Mouse (Mus musculus) stomach, postnatal 0 days (tissue): ENCODE results near the gene 3110040N11Rik. TPM values are rescaled to one million over a fixed set of nuclear protein-coding genes. Genes with fewer than 3 reads are reported as not detected.

Source experiments
- ATAC-seq: fragments of 200-750 bp; cut with Nextera tagmentation; 2 replicates; pipeline ENCODE4 v1.8.0; 2017; ENCODE audit not compliant: low FRiP score, low TSS enrichment
- DNase-seq: peaks from one replicate; pipeline ENCODE4 v3.0.0-alpha.2; 2016; ENCODE audit warnings: low spot score
- H3K27ac ChIP-seq: fragments of 300-500 bp; sonication (generic); replicated peaks from 2 replicates; pipeline ENCODE4 v1.5.1; 2014; ENCODE audit warnings: mild to moderate bottlenecking, control low read depth
- H3K27me3 ChIP-seq: fragments of 300-500 bp; sonication (generic); 2 replicates; pipeline ENCODE4 v1.6.1; 2014; ENCODE audit warnings: low read length; ENCODE audit not compliant: control insufficient read depth, insufficient read depth
- H3K36me3 ChIP-seq: fragments of 300-500 bp; sonication (generic); 2 replicates; pipeline ENCODE4 v1.6.1; 2014; ENCODE audit warnings: low read length, mixed read lengths; ENCODE audit not compliant: control insufficient read depth, insufficient read depth
- H3K4me1 ChIP-seq: fragments of 300-500 bp; sonication (generic); replicated peaks from 2 replicates; pipeline ENCODE4 v1.6.1; 2014; ENCODE audit warnings: antibody characterized with exemption; ENCODE audit not compliant: control insufficient read depth, insufficient read depth
- H3K4me2 ChIP-seq: fragments of 300-500 bp; sonication (generic); replicated peaks from 2 replicates; pipeline ENCODE4 v1.6.1; 2014; ENCODE audit warnings: low read depth, mild to moderate bottlenecking, control low read depth, moderate library complexity
- H3K4me3 ChIP-seq: fragments of 300-500 bp; sonication (generic); 2 replicates; pipeline ENCODE4 v1.5.1; 2014; ENCODE audit warnings: low read depth, low read length, control low read depth
- H3K9ac ChIP-seq: fragments of 300-500 bp; sonication (generic); 2 replicates; pipeline ENCODE4 v1.6.1; 2014; ENCODE audit warnings: mild to moderate bottlenecking, low read length, control low read depth, mixed read lengths
- H3K9me3 ChIP-seq: fragments of 300-500 bp; sonication (generic); 2 replicates; pipeline ENCODE4 v1.6.1; 2016; ENCODE audit warnings: low read length; ENCODE audit not compliant: control insufficient read depth
- CTCF ChIP-seq: IDR thresholded peaks from 2 replicates; pipeline ENCODE4 v1.5.1; 2016; ENCODE audit warnings: antibody characterized with exemption, low read depth, mild to moderate bottlenecking, moderate library complexity
- EP300 ChIP-seq: optimal IDR thresholded peaks from 2 replicates; pipeline ENCODE3; 2016; ENCODE audit warnings: antibody characterized with exemption
- WGBS: fragments of 180-500 bp; shearing (Covaris S2); extraction: QIAGEN DNeasy Blood & Tissue Kit; methylation state at CpG from one replicate; pipeline ENCODE4 v1.1.7; 2014; 5-methylcytosine and 5-hydroxymethylcytosine counted together
- polyA plus RNA-seq: library from polyadenylated mRNA; unstranded; fragments of >200 nt; fragmentation: Nextera tagmentation; extraction: Ambion mirVana; gene quantifications from 2 replicates; pipeline ENCODE4 v1.2.1, GENCODE M21; 2015

3110040N11Rik gene
- polyA plus RNA-seq, 1 experiment from 2014 or later, result 46.7 TPM

DNA sequence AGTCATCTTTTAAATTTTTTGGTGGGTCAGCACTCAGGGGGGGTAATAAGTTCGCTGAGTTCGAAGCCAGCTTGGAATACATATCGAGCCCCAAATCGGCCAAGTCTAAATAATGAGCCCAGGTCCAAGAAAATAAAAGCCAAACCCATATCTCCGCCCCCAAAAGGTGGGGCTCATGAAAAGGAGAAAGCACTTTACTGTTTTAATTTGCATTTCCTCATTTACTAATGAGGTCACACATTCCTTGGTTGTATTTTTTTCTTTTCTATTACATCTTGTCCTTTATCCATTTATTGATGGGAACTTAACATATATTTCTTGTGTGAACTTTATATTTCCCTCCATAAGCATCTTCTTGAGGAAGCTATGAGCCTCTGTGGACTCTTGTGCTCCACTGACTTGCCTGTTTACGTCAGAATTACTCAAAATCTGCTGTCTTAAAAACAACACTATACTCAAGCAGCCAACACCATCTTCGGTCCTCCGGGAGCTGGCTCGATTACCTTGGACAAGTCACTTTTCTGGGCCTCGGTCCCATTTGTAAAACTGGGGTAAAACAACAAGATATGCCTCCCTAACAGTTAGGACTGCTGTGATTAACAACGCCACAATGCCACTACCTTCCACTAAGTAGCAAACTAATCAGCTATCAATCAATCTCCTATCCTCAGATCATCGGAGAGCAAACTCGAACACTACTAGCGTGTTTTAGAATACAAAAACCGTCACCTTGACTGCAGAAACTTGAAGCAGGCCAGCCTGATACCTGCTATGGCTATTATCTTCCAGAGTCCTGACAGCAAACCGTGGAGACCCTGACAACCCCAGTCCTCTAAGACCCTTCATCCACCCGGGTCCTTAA lies 38.8 kb upstream of the 3110040N11Rik start:
- Histone ChIP-seq H3K4me3 (peak overlapping the region; percentile 83), H3K36me3 (no peaks in the 10 kb centered on the region), H3K4me2 (peak overlapping the region; percentile 71), H3K27ac (peak overlapping the region; percentile 94; the same call in 1 of the 2 replicates), H3K4me1 (peaks cover 6% of the 10 kb centered on the region), H3K9me3 (no peaks in the 10 kb centered on the region), H3K27me3 (no peaks in the 10 kb centered on the region), H3K9ac (peak overlapping the region; percentile 84)
- no peak for TF ChIP-seq EP300
- no peak for TF ChIP-seq CTCF
- ATAC-seq (no peak), DNase-seq (no peak)
- 19% methylated on average over 17 of the region's 17 CpGs for WGBS

DNA sequence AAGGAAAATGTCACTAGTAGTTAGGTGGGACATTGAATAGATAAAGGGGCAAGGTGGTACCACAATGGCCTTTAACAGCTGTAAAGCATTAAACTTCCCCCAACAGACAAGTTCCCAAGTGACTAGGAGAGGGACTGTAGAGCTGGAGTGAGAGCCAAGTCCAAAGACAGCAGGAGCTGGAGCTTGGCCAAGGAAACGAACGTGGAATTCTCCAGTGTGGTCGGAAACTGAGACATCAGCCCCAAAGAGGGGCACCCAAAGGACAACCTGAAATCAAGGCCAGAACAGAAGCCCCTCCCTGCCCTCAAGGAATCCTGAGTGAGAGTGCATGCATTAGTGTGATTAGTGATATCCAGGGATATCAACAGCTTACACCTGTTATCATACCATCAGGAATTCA lies 36.1 kb upstream of the 3110040N11Rik start:
- H3K4me3 ChIP-seq, result no peak overlapping the region
- TF ChIP-seq EP300, result no peak
- no peak for TF ChIP-seq CTCF
- peak overlapping the region; percentile 4; the same call in 1 of the 2 replicates for H3K4me2 ChIP-seq
- DNase-seq, result no peak
- ATAC-seq, result no peak
- peaks cover 6% of the 10 kb centered on the region for H3K4me1 ChIP-seq
- H3K27me3 ChIP-seq, result no peaks in the 10 kb centered on the region
- no peaks in the 10 kb centered on the region for H3K36me3 ChIP-seq
- no peak overlapping the region for H3K9ac ChIP-seq
- no peak overlapping the region for H3K27ac ChIP-seq
- 4% methylated on average over 3 of the region's 3 CpGs for WGBS
- no peaks in the 10 kb centered on the region for H3K9me3 ChIP-seq

DNA sequence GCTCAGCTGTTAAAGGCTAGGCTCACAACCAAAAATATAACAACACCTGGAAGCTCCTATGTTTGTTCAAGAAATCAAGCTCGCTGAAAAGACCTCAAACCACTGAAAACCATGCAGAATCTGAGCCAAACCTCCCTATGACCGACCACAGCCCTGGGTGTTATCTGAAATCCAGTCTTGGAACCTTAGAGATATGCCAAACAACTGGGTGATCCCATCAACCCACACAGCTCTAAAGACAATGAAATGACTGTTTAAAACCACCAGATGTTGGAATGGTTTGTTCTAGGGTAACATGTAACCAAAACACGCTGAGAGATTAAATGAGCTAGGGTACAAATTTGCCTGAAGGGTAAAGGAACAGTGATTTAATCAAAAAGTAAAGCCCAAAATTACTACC lies 35.6 kb upstream of the 3110040N11Rik start:
- ATAC-seq, result no peak

DNA sequence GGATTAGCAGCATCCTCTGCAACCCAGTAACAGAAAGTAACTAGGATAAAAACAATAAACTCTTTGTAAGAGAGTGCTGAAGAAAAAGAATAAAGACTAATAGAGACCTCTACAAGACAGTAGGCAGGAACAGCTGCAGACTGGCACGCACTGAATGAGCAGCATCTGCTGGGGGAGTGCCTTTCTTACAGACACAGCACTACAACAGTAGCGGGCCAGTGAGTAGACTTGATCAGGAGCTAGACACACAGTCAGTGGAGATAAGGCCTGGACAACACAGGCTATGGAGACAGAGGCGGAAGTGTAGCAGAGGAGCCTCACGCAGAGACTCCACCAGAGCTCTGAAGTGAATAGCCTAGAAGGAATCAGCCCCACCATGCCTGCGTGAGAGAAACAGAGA lies 16.8 kb upstream of the 3110040N11Rik start:
- H3K9me3 ChIP-seq, result no peaks in the 10 kb centered on the region
- no peaks in the 10 kb centered on the region for H3K36me3 ChIP-seq
- DNase-seq, result no peak
- ATAC-seq, result 0 out of 2 replicates have a peak, but pooled peaks have one; percentile 35
- H3K4me2 ChIP-seq, result no peak overlapping the region
- H3K4me1 ChIP-seq, result no peaks in the 10 kb centered on the region
- no peak overlapping the region for H3K9ac ChIP-seq
- 84% methylated on average over 5 of the region's 5 CpGs for WGBS
- no peak overlapping the region for H3K27ac ChIP-seq
- TF ChIP-seq EP300 (no peak), CTCF (no peak)
- H3K4me3 ChIP-seq, result no peak overlapping the region
- no peaks in the 10 kb centered on the region for H3K27me3 ChIP-seq

More for the DNA sequence above, 35.6 kb upstream of the 3110040N11Rik start:
- H3K4me1 ChIP-seq, result peaks cover 6% of the 10 kb centered on the region
- WGBS, result 43% methylated on average over 3 of the region's 3 CpGs
- H3K9ac ChIP-seq, result no peak overlapping the region
- DNase-seq, result no peak
- TF ChIP-seq EP300 (no peak), CTCF (no peak)
- H3K9me3 ChIP-seq, result no peaks in the 10 kb centered on the region
- H3K36me3 ChIP-seq, result no peaks in the 10 kb centered on the region
- no peak overlapping the region for H3K27ac ChIP-seq
- no peaks in the 10 kb centered on the region for H3K27me3 ChIP-seq
- H3K4me2 ChIP-seq, result no peak overlapping the region
- no peak overlapping the region for H3K4me3 ChIP-seq

DNA sequence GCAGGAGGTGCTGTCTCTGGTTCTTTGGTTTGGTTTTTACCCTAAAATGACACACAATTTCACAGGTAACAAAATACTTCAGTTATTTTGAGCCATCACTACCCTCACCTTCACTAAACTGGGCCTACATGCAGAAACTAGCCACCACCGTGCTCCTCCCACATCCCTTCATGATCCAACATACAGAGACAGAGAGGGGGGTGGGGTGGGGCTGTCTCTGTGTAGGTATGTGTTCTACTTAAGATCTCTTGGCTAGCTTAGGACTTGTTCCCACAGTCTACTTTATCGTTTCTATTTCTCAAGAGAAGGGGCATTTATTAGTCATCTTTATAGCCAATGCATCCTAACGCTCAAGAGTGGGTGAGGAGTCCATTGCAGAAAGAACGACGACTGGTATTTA lies 742 bp downstream of the 3110040N11Rik start:
- peak overlapping the region; percentile 97 for H3K27ac ChIP-seq
- DNase-seq, result peak; percentile 35
- peak; percentile 35; the same call in 1 of the 2 replicates for ATAC-seq
- peak overlapping the region; percentile 65 for H3K9ac ChIP-seq
- peak overlapping the region; percentile 83 for H3K4me2 ChIP-seq
- peak overlapping the region; percentile 55 for H3K4me3 ChIP-seq
- 3% methylated on average over 5 of the region's 5 CpGs for WGBS
- no peaks in the 10 kb centered on the region for H3K4me1 ChIP-seq
- no peaks in the 10 kb centered on the region for H3K9me3 ChIP-seq
- no peaks in the 10 kb centered on the region for H3K36me3 ChIP-seq
- TF ChIP-seq EP300, result no peak
- no peak for TF ChIP-seq CTCF
- no peaks in the 10 kb centered on the region for H3K27me3 ChIP-seq

DNA sequence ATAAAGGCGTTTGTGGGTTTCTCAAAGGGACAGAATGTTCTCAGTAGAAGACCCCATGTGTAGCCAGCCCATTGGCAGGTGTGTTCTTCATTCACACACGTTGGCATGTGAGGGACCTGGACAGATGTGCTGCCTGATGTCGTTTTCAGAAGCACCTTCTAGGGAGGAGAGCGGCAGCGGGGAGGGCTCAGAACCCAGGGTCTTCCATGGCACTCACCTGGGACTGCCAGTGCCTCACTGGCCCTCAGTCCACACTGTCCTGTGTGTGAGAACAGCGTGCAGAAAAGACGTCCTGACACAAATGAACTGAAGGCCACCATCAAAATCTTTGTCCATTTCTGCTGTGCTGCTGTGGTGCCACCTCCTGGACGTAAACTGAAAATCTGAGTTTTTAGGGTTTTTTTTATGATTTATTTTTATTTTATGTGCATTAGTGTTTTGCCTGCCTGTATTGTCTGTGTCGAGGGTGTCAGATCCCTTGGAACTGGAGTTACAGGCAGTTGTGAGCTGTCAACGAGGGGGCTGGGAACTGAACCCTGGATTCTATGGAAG lies 11.5 kb downstream of the 3110040N11Rik start:
- no peak for ATAC-seq
- no peak overlapping the region for H3K4me2 ChIP-seq
- H3K36me3 ChIP-seq, result peaks cover 16% of the 10 kb centered on the region
- H3K27me3 ChIP-seq, result no peaks in the 10 kb centered on the region
- TF ChIP-seq CTCF (peak; percentile 72), EP300 (no peak)
- H3K27ac ChIP-seq, result no peak overlapping the region
- H3K9ac ChIP-seq, result no peak overlapping the region
- WGBS, result 60% methylated on average over 10 of the region's 10 CpGs
- H3K9me3 ChIP-seq, result no peaks in the 10 kb centered on the region
- H3K4me3 ChIP-seq, result no peak overlapping the region
- DNase-seq, result no peak
- H3K4me1 ChIP-seq, result no peaks in the 10 kb centered on the region
